Mouse (Mus musculus) adrenal gland, postnatal 36 days (tissue): Measurements from ENCODE around the gene Thsd1. TPM values are rescaled to one million over a fixed set of nuclear protein-coding genes. Genes with fewer than 3 reads are reported as not detected.
A peak's percentile ranks its signal among the peaks of the same experiment; 100 is the strongest.
"Not testable (repeated sequence)": the region's sequence is repeated elsewhere in the genome, so short reads cannot be mapped to it uniquely, and the experiment has no call there.

Experiments used
- DNase-seq, 2 experiments: peaks; one replicate each; pipeline ENCODE4 v3.0.0; 2021; ENCODE audit warnings: mixed read lengths in 1 of 2
- total RNA-seq, 2 experiments: library from RNA; stranded (reverse); gene quantifications; 2 replicates each; pipeline ENCODE4 v1.2.3; 2021

Thsd1 gene
- total RNA-seq, 2 experiments from 2014 or later: 2.8 to 3.2 TPM

DNA sequence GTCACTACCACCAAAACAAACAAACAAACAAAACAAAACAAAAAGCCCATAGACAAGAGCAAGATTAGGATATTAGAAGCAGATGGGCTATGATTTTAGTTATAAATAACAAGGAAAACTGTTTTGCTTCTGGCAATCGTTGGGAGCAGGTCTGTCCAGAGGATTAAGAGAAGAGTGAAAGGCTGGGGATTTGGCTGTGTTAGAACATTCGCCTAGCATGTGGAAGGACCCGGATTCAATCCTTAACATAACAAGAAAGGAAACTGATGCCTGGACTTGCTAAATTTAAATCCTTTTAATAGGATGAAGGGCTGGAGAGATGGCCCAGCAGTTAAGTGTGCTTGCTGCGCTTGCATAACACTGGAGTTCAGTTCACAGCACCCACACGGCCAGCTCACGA, 37.2 kb downstream of the Thsd1 start:
- no peak for DNase-seq

GRCm38 (mm10) chr8:22264787-22265186, 37.7 kb downstream of the Thsd1 start:
- DNase-seq: peak; percentile 11 to 44

GRCm38 (mm10) chr8:22265194-22265593, 38.1 kb downstream of the Thsd1 start:
- no peak for DNase-seq

- DNase-seq: peak in 1 of 2 experiments; percentile 13
Observed at GRCm38 (mm10) chr8:22266809-22267208, 39.7 kb downstream of the Thsd1 start.

- DNase-seq: no peak
Observed at GRCm38 (mm10) chr8:22273142-22273541, 46.0 kb downstream of the Thsd1 start.

- no peak for DNase-seq
Observed at GRCm38 (mm10) chr8:22274641-22275040, 47.5 kb downstream of the Thsd1 start.

- no peak for DNase-seq
Observed at GRCm38 (mm10) chr8:22282999-22283491, 55.9 kb downstream of the Thsd1 start, which contains the start of gene Tpte. Tpte (plus strand) TSS chr8:22283441.

- DNase-seq: no peak
Observed at GRCm38 (mm10) chr8:22302326-22302725, 75.2 kb downstream of the Thsd1 start.

GRCm38 (mm10) chr8:22302896-22303306, 75.8 kb downstream of the Thsd1 start:
- DNase-seq: peak; percentile 26 to 30

DNA sequence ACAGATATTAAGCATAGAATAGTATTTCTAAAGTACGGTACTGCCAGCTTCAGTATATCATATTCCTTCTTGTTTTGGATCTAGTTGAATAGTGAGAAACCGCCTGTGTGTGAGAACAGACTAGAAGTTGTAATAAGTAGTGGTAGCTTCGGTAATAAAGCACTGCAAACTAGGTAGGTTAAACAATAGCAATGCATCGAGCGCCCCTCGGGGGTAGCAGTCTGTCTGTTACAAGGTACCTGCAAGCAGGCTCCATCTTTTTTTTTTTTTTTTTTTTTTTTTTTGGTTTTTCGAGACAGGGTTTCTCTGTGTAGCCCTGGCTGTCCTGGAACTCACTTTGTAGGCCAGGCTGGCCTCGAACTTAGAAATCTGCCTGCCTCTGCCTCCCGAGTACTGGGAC, 76.9 kb downstream of the Thsd1 start:
- DNase-seq: not testable (repeated sequence)

DNA sequence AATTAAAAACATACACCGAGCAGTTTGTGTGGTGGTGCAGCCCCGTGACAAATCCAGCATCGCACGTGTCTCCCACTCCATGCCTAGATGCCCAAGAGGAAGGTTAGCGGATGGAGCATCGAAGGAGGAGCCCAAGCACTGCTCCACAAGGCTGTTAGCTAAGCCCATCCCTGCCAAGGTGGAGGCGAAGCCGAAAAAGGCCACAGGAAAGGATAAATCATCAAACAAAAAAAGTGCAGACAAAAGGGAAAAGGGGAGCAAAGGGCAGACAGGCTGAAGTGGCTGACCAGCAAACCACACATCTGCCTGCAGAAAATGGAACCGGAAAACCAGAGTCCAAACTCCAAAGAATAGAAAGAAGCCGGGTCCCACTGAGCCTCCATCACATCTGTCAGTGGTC, 79.9 kb downstream of the Thsd1 start:
- no peak for DNase-seq

Other genes starting within 250 kb of the Thsd1 start
- gene Atp7b, start 167.0 kb upstream of the Thsd1 start, total RNA-seq: 1 to 10 TPM in 1 of 2 experiments, under 1 TPM in 1; 0.76 to 1.4 TPM
- gene Alg11, start 166.6 kb upstream of the Thsd1 start, total RNA-seq: 10 to 100 TPM; 40.6 to 43.2 TPM
- 1 to 10 TPM; 5.9 to 7.4 TPM for gene Nek5, start 102.3 kb upstream of the Thsd1 start, total RNA-seq
- 1 to 10 TPM; 4.6 to 4.9 TPM for gene Nek3, start 60.9 kb upstream of the Thsd1 start, total RNA-seq
- gene Ckap2, start 41.5 kb upstream of the Thsd1 start, total RNA-seq: 1 to 10 TPM; 5.2 to 5.6 TPM
- 10 to 100 TPM; 37.5 to 40.4 TPM for gene Vps36, start 34.5 kb upstream of the Thsd1 start, total RNA-seq
- gene Tpte, start 56.1 kb downstream of the Thsd1 start, total RNA-seq: not detected
- gene Slc25a15, start 171.3 kb downstream of the Thsd1 start, total RNA-seq: 10 to 100 TPM; 13.5 to 16.0 TPM
- gene Mrps31, start 184.0 kb downstream of the Thsd1 start, total RNA-seq: 10 to 100 TPM; 42.1 to 43.0 TPM